Mouse (Mus musculus) neural tube, embryonic 10.5 days (tissue): ENCODE data around the gene Islr.

ENCODE experiments used
- DNase-seq: peaks from one replicate; pipeline ENCODE4 v3.0.0-alpha.2; 2017; ENCODE audit warnings: low spot score; ENCODE audit errors: extremely low spot score

The Islr gene

DNA sequence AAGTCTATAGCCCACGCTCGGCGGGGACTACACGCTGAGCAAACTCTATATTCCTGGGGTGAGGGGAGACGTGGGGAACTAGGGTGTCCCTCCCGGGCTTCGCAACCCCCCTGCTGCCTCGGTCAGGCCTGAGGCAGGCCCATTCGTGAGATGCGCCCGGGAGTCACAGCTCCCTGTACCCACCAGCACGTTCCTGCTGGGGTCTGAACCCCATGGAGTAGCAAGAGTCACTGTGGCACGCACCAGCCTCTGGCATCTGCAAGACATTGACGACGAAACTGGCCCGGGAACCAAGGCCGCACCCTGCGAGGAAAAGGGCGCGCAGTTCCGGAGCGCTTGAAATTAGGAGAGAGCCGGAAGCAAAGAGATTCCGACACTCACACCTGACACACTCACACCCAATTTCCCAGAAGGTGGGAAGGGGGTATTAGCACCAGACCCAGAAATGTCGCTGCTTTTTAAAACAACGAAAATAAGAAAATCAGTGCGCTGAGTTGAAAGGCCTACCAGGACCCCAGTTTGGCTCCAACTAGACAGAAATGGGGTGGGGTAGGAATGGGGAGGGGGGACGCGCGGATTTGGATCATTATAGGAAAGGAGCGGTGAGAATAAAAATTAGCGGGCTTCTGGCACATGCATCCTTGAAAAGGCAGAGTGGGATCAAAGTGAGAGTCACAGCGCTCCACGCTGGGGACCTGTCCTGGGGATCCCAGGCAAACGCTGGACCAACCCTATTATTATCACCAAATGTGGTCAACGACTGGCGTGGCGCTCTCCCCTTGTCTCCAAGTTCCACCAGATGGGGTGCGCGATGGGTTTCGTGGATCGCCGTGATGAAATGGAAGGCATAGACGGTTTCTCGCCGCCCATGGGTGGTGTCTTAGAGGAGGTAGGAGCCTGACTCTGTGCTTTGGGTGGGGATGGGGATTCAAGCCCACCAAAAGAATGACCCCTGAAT, 7.2 kb downstream of the Islr start:
- DNase-seq: peak; percentile 52

- DNase-seq: no peak
Measured at GRCm38 (mm10) chr9:58196141-58196540, 8.0 kb downstream of the Islr start.

DNA sequence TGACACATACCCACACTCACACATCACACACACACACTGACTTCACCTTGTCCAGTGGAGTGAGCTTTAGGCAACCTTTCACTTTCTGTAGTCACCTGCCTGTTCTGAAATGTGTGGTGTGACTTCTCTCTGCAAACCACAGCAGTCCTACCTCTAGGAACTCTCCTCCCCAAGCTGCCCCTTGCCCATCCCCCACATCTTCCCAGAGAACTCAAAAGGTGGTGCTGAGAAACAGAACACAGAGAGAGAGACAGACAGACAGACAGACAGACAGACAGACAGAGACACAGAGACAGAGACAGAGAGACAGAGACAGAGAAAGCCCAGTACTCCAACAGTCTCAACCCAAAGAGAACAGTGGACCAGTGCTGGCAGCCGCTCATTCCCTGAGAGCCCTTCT, 8.4 kb downstream of the Islr start:
- DNase-seq: no peak

GRCm38 (mm10) chr9:58194222-58194621, 9.9 kb downstream of the Islr start:
- DNase-seq: no peak

GRCm38 (mm10) chr9:58184456-58184855, 19.6 kb downstream of the Islr start:
- DNase-seq: no peak

DNA sequence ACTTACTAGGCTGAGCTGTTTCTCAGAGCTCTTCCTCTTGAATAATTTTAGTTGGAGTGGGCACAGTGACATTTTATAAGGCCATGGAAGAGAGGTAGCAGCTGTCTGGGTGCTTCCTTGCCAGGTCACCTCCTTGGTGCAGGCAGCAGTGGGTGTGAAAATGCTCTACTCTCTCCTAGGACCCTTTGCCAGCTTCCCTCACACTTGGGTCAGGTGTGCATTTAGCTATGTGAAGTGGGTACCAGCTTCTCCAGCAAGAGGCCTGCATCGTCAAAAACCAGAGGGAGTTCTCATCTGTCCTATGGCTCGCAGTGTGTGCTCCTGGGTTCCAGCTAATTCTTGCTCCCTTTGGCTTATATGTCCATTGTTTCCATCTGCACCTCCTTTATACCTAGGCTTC, 24.7 kb downstream of the Islr start:
- DNase-seq: no peak

DNA sequence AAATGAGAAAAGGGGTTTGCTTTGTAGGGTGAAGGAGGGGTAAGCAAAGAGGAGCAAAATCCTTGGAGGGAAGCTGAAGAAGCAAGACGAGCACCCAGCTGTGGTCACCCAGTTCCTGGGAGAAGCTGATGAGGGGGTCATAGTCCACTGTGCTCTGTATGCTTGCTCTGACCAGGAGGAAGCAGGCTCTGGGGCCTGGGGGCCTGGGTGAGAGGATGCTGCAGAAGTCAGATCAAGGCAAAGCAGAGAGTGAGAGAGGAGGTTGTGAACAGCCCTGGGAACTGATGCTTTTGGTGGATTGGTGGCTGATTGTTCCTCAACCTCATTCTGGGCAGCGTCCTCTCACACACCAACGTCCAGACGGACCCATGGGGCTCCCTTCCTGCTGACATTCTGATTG, 26.9 kb downstream of the Islr start:
- DNase-seq: no peak

GRCm38 (mm10) chr9:58175745-58176487, 28.2 kb downstream of the Islr start:
- no peak for DNase-seq

GRCm38 (mm10) chr9:58174818-58175251, 29.3 kb downstream of the Islr start:
- DNase-seq: no peak

- DNase-seq: no peak
Measured at GRCm38 (mm10) chr9:58172863-58173262, 31.2 kb downstream of the Islr start.

GRCm38 (mm10) chr9:58169426-58169825, 34.7 kb downstream of the Islr start:
- DNase-seq: no peak

DNA sequence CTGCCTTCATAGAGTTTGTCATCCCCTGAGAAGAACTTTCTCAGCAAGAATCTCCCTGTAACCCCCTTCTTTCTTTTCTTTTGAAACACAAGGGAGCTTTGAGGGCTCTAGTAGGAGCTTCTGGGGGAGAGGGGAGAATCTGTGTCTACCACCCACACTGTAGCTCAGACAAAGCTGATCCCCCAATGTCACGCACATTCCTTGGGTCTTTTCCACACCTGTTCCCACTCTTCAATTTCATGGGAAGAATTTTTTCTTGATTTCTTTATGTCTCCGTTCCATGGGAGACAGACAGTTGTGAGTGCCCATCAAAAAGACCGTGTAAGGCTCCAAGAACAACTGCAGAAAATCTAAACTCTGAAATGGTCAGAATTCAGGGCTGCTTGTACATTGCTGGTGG, 35.2 kb downstream of the Islr start:
- no peak for DNase-seq

DNA sequence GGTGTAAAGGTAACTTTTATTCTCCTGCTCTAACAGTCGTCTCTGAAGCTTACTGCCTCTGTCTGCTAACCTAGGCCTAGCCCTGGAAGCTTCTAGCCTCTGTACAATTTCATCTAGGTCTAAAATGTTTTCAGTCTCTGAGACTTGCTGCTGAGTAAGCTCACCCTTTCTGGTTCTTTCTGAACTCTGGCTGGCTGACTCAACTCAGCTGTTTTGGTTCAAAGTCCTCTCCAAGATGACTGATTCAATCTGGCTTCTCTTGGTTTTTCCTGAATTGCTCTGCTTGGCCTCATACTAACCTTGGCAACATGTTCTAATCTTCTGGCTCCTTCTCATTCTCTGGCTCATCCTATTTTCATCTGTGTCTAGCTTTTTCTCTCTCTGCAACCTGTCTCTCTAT, 38.3 kb downstream of the Islr start:
- DNase-seq: no peak

- DNase-seq: no peak
Measured at GRCm38 (mm10) chr9:58163146-58163545, 41.0 kb downstream of the Islr start.

DNA sequence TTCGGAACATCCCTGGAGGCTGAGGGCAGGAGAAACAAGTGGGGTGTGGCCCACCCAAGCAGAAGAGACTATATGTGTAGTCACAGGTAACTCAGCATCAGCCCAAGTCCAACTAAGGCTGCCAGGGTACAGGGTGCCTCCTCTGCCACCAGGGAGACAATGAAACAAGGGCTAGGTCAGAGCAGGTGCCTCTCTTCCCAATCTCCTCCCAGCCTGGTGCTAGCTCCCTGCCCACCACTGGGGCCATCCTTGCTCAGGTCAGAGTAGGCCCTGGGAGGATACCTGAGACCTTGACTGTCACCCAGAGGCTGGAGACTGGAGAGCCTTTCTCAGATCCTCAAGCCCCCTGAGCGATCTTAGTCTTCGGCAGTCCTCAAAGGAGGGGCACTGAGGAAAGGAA, 41.9 kb downstream of the Islr start:
- no peak for DNase-seq

DNA sequence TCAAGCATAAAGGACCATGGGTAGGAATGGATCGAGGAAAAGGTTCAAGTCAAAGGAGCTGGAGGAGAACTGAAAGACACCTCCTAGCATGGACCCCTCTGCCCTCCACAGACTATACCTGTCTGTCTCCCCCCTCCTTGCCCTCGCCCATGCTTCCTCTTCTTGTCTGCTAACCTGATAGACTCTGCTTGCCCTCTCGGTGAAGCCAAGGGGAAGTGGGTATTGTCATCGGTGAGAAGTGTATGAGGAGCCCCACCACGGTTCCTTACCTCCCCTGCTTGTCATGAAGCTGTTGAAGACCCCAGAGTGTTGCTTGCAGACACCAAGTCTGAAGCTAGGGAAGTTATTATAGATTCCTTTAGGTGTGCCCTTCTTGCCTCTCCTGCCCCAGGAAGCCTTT, 43.8 kb downstream of the Islr start:
- DNase-seq: no peak

GRCm38 (mm10) chr9:58159855-58160254, 44.3 kb downstream of the Islr start:
- peak; percentile 15 for DNase-seq

DNA sequence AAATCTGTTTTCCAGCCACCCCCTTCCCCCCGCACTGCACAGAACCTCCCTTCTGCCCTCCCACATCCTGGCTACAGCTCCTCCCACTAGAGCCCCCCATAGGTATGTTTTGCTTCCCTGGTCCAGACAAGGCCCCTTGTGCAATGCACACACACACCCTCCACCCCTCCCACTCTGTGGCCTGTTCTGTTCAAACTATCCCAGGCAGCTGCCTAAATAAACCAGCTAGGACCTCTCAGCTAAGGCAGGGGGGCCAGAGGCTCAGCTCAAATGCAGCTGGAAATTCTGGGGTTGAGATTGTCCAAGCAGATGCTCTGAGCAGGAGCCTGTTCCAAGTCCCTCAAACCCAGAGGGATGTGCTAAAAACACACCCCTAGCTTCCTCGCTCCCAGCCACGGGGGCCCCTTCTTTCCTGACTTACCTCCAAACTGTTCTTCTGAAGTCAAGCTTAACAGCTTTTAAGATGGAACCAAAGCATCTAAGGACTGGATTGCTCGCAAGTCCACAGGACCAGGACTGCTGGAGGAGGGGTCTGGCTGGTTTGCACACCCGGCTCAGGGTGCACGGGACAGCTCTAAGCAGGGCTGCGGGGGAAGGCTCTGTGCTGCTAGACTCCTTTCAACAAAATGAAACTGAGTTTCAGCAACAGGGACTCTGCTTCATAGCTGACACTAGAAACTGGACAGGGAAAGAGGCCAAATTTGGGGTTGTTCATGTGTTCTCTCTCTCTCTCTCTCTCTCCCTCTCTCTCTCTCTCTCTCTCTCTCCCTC, 45.4 kb downstream of the Islr start:
- DNase-seq: peak; percentile 60

DNA sequence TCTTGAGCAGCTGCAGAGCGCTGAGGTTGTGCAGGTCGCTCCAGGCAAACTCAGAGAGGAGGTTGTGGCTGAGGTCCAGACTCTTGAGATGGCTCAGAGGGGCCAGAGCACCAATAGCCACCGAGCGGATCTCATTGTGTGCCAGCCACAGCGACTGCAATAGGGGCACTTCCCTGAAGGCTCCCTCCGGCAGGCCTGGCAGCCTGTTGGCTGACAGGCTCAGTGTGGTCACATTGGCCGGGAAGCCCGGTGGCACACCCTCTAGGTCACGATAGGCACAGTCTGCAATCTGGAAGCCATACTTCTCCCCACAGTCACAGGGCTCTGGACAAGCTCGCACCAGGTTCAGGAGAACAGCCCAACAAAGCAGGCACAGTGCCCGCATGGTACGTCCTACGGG, 46.3 kb downstream of the Islr start:
- DNase-seq: peak; percentile 16

DNA sequence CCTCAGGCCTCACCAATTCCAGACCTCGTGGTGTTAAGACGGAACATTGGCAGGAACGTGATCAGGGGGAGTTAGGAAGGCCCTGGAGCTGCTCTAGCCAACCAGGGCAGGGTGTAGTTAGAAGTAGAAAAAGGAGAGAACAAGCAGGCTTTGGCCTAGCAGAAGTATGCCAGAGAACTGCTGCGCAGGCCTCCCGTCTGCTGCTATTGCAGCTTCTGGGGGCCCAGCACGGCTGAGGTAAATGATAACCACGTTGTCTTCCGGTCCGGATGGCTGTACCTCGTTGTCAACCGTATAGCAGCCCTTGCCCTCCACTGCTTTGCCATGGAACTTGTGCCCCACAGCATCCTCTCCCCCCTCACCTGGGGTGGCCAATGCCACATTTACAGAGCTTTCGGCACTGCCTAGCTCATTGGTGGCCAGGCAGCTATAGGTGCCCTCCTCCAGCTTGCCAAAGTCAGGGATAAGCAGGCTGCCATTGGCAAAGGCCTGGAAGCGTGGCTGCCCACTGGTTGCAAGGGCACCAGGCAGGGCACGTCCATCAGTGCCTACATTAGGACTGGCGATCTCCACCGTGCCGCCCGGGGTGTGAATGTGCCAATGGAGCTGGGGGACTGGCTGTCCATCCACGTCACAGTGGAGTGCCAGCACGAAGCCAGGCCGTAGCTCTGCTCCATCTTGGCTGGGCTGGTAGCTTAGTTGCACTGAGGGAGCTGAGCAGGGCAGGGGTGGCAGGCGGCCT, 47.1 kb downstream of the Islr start:
- DNase-seq: no peak

DNA sequence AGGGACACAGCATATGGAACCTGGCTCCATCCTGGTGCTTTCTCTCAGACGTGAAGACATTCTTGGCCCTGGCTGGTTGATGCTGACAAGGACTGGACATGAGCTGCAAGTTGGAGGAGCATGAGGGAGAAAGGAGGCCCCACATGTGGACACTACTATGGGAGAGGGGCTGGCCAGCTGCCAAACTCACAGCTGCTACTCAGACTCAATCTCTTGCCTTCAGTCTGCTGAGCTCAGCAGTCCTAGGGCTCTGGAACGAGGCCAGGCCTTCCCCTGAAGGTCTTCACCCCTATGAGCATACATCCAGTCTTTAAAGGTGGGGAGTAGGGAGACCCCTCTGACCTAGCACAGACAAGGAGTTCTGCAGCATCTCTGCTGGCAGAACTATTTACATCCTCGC, 48.7 kb downstream of the Islr start:
- DNase-seq: no peak
